Comparison of ENCODE assay signal across 14 mouse cellular contexts in the genomic region with DNA sequence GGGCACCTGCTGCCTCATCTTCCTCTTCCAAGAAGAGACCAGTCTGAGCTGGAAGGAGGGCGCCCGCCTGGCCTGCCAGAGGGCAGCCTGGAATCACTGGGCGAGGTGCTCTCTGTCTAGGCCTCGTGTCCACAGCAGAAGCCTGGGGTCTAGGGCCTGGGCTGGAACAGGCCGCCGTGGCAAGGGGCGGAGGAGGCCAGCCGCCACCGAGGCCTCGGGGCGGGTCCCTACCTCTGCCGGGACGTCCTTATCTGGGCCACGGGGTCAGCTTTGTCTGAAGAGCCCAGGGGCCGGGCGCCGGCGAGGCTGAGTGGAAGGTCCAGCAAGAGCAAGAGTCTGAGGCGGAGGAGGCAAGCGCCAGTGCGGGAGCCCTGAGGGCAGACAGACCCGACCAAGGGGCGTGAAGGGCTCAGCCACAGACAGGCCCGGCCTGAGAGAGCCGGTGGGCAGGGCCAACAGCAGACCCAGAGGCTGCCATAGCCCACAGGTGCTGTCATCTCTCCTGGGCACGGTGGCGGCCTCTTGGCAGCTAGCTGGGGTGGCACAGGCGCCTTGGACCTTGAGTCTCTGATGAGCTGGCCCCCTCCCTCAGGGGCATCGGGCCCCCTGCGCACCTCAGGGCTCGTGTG. TPM values are rescaled to one million over a fixed set of nuclear protein-coding genes. Genes with fewer than 3 reads are reported as not detected.
DNase-seq lines count a peak whose midpoint lies in the region; ATAC-seq and TF ChIP-seq lines count a peak whose summit lies in the region.
"Had no signal": no experiment of that assay in that cellular context is flagged by ENCODE, and none has a peak within 500 bp of the region (broad histone marks: within the 10 kb centered on the region; RNA-seq: fewer than 3 reads in every experiment).

No protein-coding gene starts in this region.

- DNase-seq in hindbrain, embryonic 11.5 days (ENCODE audit: low spot score) = no peak
- DNase-seq in midbrain, embryonic 11.5 days (ENCODE audit: low spot score, missing footprints) = peak; percentile 39
- no peak for DNase-seq in midbrain, postnatal 0 days (ENCODE audit: low spot score)
- no peak for DNase-seq in thymus, postnatal 10 days (ENCODE audit: low spot score in 2 of 2)
- no peak for DNase-seq in cerebellum, adult 8-10 months
- DNase-seq: adrenal gland, postnatal 25 days; gastrocnemius, postnatal 14 days; kidney, postnatal 4 days; lung, postnatal 36 days had no signal

- H3K27me3 ChIP-seq in hindbrain, embryonic 12.5 days = no peaks in the 10 kb centered on the region
- H3K27me3 ChIP-seq in hindbrain, embryonic 11.5 days (ENCODE audit: control insufficient read depth, insufficient read depth, low read length) = no peaks in the 10 kb centered on the region
- no peaks in the 10 kb centered on the region for H3K27me3 ChIP-seq in midbrain, embryonic 11.5 days (ENCODE audit: control insufficient read depth, insufficient read depth, low read length)
- no peaks in the 10 kb centered on the region for H3K27me3 ChIP-seq in midbrain, postnatal 0 days (ENCODE audit: insufficient read depth, low read length)
- no peaks in the 10 kb centered on the region for H3K27me3 ChIP-seq in hindbrain, embryonic 16.5 days (replicated peaks; ENCODE audit: control insufficient read depth, insufficient read depth, low read length)
- H3K27me3 ChIP-seq in stomach, embryonic 14.5 days (ENCODE audit: control insufficient read depth, insufficient read depth, low read length) = no peaks in the 10 kb centered on the region
- H3K27me3 ChIP-seq: forebrain, embryonic 13.5 days had no signal

- H3K4me3 ChIP-seq in hindbrain, embryonic 12.5 days = no peak overlapping the region
- H3K4me3 ChIP-seq in hindbrain, embryonic 11.5 days (ENCODE audit: low read depth, low read length) = no peak overlapping the region
- no peak overlapping the region for H3K4me3 ChIP-seq in midbrain, embryonic 11.5 days (ENCODE audit: low read depth, low read length)
- H3K4me3 ChIP-seq in midbrain, postnatal 0 days (ENCODE audit: low read depth, low read length) = no peak overlapping the region
- no peak overlapping the region for H3K4me3 ChIP-seq in hindbrain, embryonic 16.5 days (ENCODE audit: low read length)
- no peak overlapping the region for H3K4me3 ChIP-seq in stomach, embryonic 14.5 days (ENCODE audit: low read depth, low read length)
- H3K4me3 ChIP-seq: forebrain, embryonic 13.5 days; left cerebral cortex, adult 2 months had no signal

- no peaks in the 10 kb centered on the region for H3K9me3 ChIP-seq in hindbrain, embryonic 12.5 days (replicated peaks)
- no peaks in the 10 kb centered on the region for H3K9me3 ChIP-seq in hindbrain, embryonic 11.5 days (ENCODE audit: control insufficient read depth, low read length)
- H3K9me3 ChIP-seq in midbrain, embryonic 11.5 days (ENCODE audit: control insufficient read depth, low read length) = no peaks in the 10 kb centered on the region
- H3K9me3 ChIP-seq in midbrain, postnatal 0 days (ENCODE audit: low read length) = no peaks in the 10 kb centered on the region
- no peaks in the 10 kb centered on the region for H3K9me3 ChIP-seq in hindbrain, embryonic 16.5 days (ENCODE audit: control insufficient read depth, low read length)
- H3K9me3 ChIP-seq in stomach, embryonic 14.5 days (ENCODE audit: control insufficient read depth, low read depth, low read length) = no peaks in the 10 kb centered on the region
- H3K9me3 ChIP-seq: forebrain, embryonic 13.5 days had no signal

- WGBS in hindbrain, embryonic 12.5 days = 91% methylated on average over 31 of the region's 31 CpGs
- WGBS in hindbrain, embryonic 11.5 days = 93% methylated on average over 27 of the region's 31 CpGs
- WGBS in midbrain, embryonic 11.5 days = 91% methylated on average over 31 of the region's 31 CpGs
- 89% methylated on average over 31 of the region's 31 CpGs for WGBS in midbrain, postnatal 0 days
- WGBS in hindbrain, embryonic 16.5 days = 88% methylated on average over 31 of the region's 31 CpGs
- WGBS in stomach, embryonic 14.5 days = 83% methylated on average over 31 of the region's 31 CpGs

- TF ChIP-seq CTCF in midbrain, postnatal 0 days (IDR thresholded peaks at IDR 0.05) = no peak

- 0 out of 2 replicates have a peak, but pooled peaks have one; percentile 13 for ATAC-seq in hindbrain, embryonic 12.5 days (ENCODE audit: low FRiP score)
- ATAC-seq in hindbrain, embryonic 11.5 days (ENCODE audit: low FRiP score) = no peak; the same call in 1 of the 2 replicates
- 0 out of 2 replicates have a peak, but pooled peaks have one; percentile 24 for ATAC-seq in midbrain, embryonic 11.5 days (ENCODE audit: low FRiP score)
- ATAC-seq in midbrain, postnatal 0 days (ENCODE audit: low FRiP score) = no peak
- ATAC-seq in hindbrain, embryonic 16.5 days = 0 out of 2 replicates have a peak, but pooled peaks have one; percentile 22
- ATAC-seq in stomach, embryonic 14.5 days (ENCODE audit: insufficient number of reproducible peaks, insufficient read depth, low FRiP score, low read depth) = peak; percentile 66; the same call in 1 of the 2 replicates
- ATAC-seq: forebrain, embryonic 13.5 days had no signal

- H3K4me1 ChIP-seq in hindbrain, embryonic 12.5 days = no peaks in the 10 kb centered on the region
- no peaks in the 10 kb centered on the region for H3K4me1 ChIP-seq in hindbrain, embryonic 11.5 days (replicated peaks; ENCODE audit: control insufficient read depth, insufficient read depth, low read length)
- H3K4me1 ChIP-seq in midbrain, embryonic 11.5 days (ENCODE audit: control insufficient read depth, insufficient read depth, low read length) = no peaks in the 10 kb centered on the region
- no peaks in the 10 kb centered on the region for H3K4me1 ChIP-seq in midbrain, postnatal 0 days (ENCODE audit: insufficient read depth, low read length)
- no peaks in the 10 kb centered on the region for H3K4me1 ChIP-seq in hindbrain, embryonic 16.5 days (ENCODE audit: control insufficient read depth, insufficient read depth, low read depth, low read length)
- no peaks in the 10 kb centered on the region for H3K4me1 ChIP-seq in stomach, embryonic 14.5 days (ENCODE audit: control insufficient read depth, insufficient read depth, low read length)
- H3K4me1 ChIP-seq: forebrain, embryonic 13.5 days had no signal

- H3K27ac ChIP-seq in hindbrain, embryonic 12.5 days = no peak overlapping the region
- H3K27ac ChIP-seq in hindbrain, embryonic 11.5 days (ENCODE audit: low read depth, low read length) = no peak overlapping the region
- no peak overlapping the region for H3K27ac ChIP-seq in midbrain, embryonic 11.5 days (ENCODE audit: low read depth, low read length)
- no peak overlapping the region for H3K27ac ChIP-seq in midbrain, postnatal 0 days (ENCODE audit: low read depth, low read length)
- no peak overlapping the region for H3K27ac ChIP-seq in hindbrain, embryonic 16.5 days (ENCODE audit: low read depth, low read length)
- H3K27ac ChIP-seq in stomach, embryonic 14.5 days (ENCODE audit: low read length) = no peak overlapping the region
- H3K27ac ChIP-seq: forebrain, embryonic 13.5 days; left cerebral cortex, adult 2 months had no signal

- H3K9ac ChIP-seq in hindbrain, embryonic 12.5 days = no peak overlapping the region
- H3K9ac ChIP-seq in hindbrain, embryonic 11.5 days (ENCODE audit: low read depth, low read length) = no peak overlapping the region
- H3K9ac ChIP-seq in midbrain, embryonic 11.5 days (ENCODE audit: low read length) = no peak overlapping the region
- no peak overlapping the region for H3K9ac ChIP-seq in midbrain, postnatal 0 days (replicated peaks; ENCODE audit: low read length, poor library complexity, severe bottlenecking)
- H3K9ac ChIP-seq in hindbrain, embryonic 16.5 days (ENCODE audit: low read depth, low read length) = no peak overlapping the region
- H3K9ac ChIP-seq in stomach, embryonic 14.5 days (replicated peaks; ENCODE audit: low read depth, low read length) = no peak overlapping the region
- H3K9ac ChIP-seq: forebrain, embryonic 13.5 days had no signal

- no peak overlapping the region for H3K4me2 ChIP-seq in hindbrain, embryonic 12.5 days (replicated peaks)
- H3K4me2 ChIP-seq in hindbrain, embryonic 11.5 days (replicated peaks; ENCODE audit: low read depth, low read length) = no peak overlapping the region
- no peak overlapping the region for H3K4me2 ChIP-seq in midbrain, embryonic 11.5 days
- no peak overlapping the region for H3K4me2 ChIP-seq in midbrain, postnatal 0 days (ENCODE audit: low read depth, low read length, poor library complexity, severe bottlenecking)
- H3K4me2 ChIP-seq in hindbrain, embryonic 16.5 days (ENCODE audit: low read length) = no peak overlapping the region
- H3K4me2 ChIP-seq in stomach, embryonic 14.5 days (replicated peaks; ENCODE audit: low read depth, low read length) = no peak overlapping the region
- H3K4me2 ChIP-seq: forebrain, embryonic 13.5 days had no signal

- peaks cover 90% of the 10 kb centered on the region for H3K36me3 ChIP-seq in hindbrain, embryonic 12.5 days
- H3K36me3 ChIP-seq in hindbrain, embryonic 11.5 days (ENCODE audit: control insufficient read depth, insufficient read depth, low read length) = peaks cover 36% of the 10 kb centered on the region
- H3K36me3 ChIP-seq in midbrain, embryonic 11.5 days (ENCODE audit: control insufficient read depth, insufficient read depth, low read length) = peaks cover 39% of the 10 kb centered on the region
- H3K36me3 ChIP-seq in midbrain, postnatal 0 days (ENCODE audit: insufficient read depth, low read length) = peaks cover 69% of the 10 kb centered on the region
- H3K36me3 ChIP-seq in hindbrain, embryonic 16.5 days (ENCODE audit: control insufficient read depth, insufficient read depth, low read length) = peaks cover 56% of the 10 kb centered on the region
- H3K36me3 ChIP-seq in stomach, embryonic 14.5 days (ENCODE audit: control insufficient read depth, insufficient read depth, low read length) = peaks cover 71% of the 10 kb centered on the region

RNA-seq across cellular contexts. Expression of a gene that starts 12.8 kb away (rescaled TPM):
- polyA plus RNA-seq in hindbrain, embryonic 12.5 days (2016; fragmentation: Nextera tagmentation; extraction: Ambion mirVana) = 131 TPM in 2 replicates
- 54.4 and 66.2 TPM in 2 replicates for polyA plus RNA-seq in hindbrain, embryonic 11.5 days (2014; fragmentation: Nextera tagmentation; extraction: Ambion mirVana)
- polyA plus RNA-seq in midbrain, embryonic 11.5 days (2014; fragmentation: Nextera tagmentation; extraction: Ambion mirVana) = 53.0 and 55.4 TPM in 2 replicates
- total RNA-seq in midbrain, postnatal 0 days (2014; rRNA removed) = 96.5 and 131 TPM in 2 replicates
- 66.8 and 81.1 TPM in 2 replicates for polyA plus RNA-seq in midbrain, postnatal 0 days (2015; fragmentation: Nextera tagmentation; extraction: Ambion mirVana)
- polyA plus RNA-seq in hindbrain, embryonic 16.5 days (2015; fragmentation: Nextera tagmentation; extraction: Ambion mirVana) = 84.7 and 99.9 TPM in 2 replicates
- polyA plus RNA-seq in stomach, embryonic 14.5 days (2014; fragmentation: Nextera tagmentation; extraction: Ambion mirVana) = 56.5 and 62.3 TPM in 2 replicates

RNA-seq across cellular contexts. Expression of a gene that starts 16.6 kb away (rescaled TPM):
- polyA plus RNA-seq in hindbrain, embryonic 12.5 days (2016; fragmentation: Nextera tagmentation; extraction: Ambion mirVana) = 134 and 138 TPM in 2 replicates
- polyA plus RNA-seq in hindbrain, embryonic 11.5 days (2014; fragmentation: Nextera tagmentation; extraction: Ambion mirVana) = 69.3 and 80.1 TPM in 2 replicates
- 67.1 and 67.4 TPM in 2 replicates for polyA plus RNA-seq in midbrain, embryonic 11.5 days (2014; fragmentation: Nextera tagmentation; extraction: Ambion mirVana)
- total RNA-seq in midbrain, postnatal 0 days (2014; rRNA removed) = 69.9 and 83.6 TPM in 2 replicates
- 113 and 117 TPM in 2 replicates for polyA plus RNA-seq in midbrain, postnatal 0 days (2015; fragmentation: Nextera tagmentation; extraction: Ambion mirVana)
- polyA plus RNA-seq in hindbrain, embryonic 16.5 days (2015; fragmentation: Nextera tagmentation; extraction: Ambion mirVana) = 145 and 153 TPM in 2 replicates
- polyA plus RNA-seq in stomach, embryonic 14.5 days (2014; fragmentation: Nextera tagmentation; extraction: Ambion mirVana) = 84.3 and 88.6 TPM in 2 replicates

RNA-seq across cellular contexts. Expression of a gene that starts 49.3 kb away (rescaled TPM):
- 108 and 112 TPM in 2 replicates for polyA plus RNA-seq in hindbrain, embryonic 12.5 days (2016; fragmentation: Nextera tagmentation; extraction: Ambion mirVana)
- 87.0 and 98.5 TPM in 2 replicates for polyA plus RNA-seq in hindbrain, embryonic 11.5 days (2014; fragmentation: Nextera tagmentation; extraction: Ambion mirVana)
- polyA plus RNA-seq in midbrain, embryonic 11.5 days (2014; fragmentation: Nextera tagmentation; extraction: Ambion mirVana) = 82.8 and 97.9 TPM in 2 replicates
- total RNA-seq in midbrain, postnatal 0 days (2014; rRNA removed) = 49.2 and 49.7 TPM in 2 replicates
- polyA plus RNA-seq in midbrain, postnatal 0 days (2015; fragmentation: Nextera tagmentation; extraction: Ambion mirVana) = 68.0 and 81.6 TPM in 2 replicates
- 72.9 and 92.7 TPM in 2 replicates for polyA plus RNA-seq in hindbrain, embryonic 16.5 days (2015; fragmentation: Nextera tagmentation; extraction: Ambion mirVana)
- 98.5 and 103 TPM in 2 replicates for polyA plus RNA-seq in stomach, embryonic 14.5 days (2014; fragmentation: Nextera tagmentation; extraction: Ambion mirVana)

RNA-seq across cellular contexts. Expression of a gene that starts 55.5 kb away (rescaled TPM):
- polyA plus RNA-seq in hindbrain, embryonic 12.5 days (2016; fragmentation: Nextera tagmentation; extraction: Ambion mirVana) = 45.6 and 52.2 TPM in 2 replicates
- polyA plus RNA-seq in hindbrain, embryonic 11.5 days (2014; fragmentation: Nextera tagmentation; extraction: Ambion mirVana) = 27.8 and 33.0 TPM in 2 replicates
- 33.7 and 36.9 TPM in 2 replicates for polyA plus RNA-seq in midbrain, embryonic 11.5 days (2014; fragmentation: Nextera tagmentation; extraction: Ambion mirVana)
- 53.9 and 68.0 TPM in 2 replicates for total RNA-seq in midbrain, postnatal 0 days (2014; rRNA removed)
- polyA plus RNA-seq in midbrain, postnatal 0 days (2015; fragmentation: Nextera tagmentation; extraction: Ambion mirVana) = 40.8 and 41.3 TPM in 2 replicates
- 28.5 and 37.3 TPM in 2 replicates for polyA plus RNA-seq in hindbrain, embryonic 16.5 days (2015; fragmentation: Nextera tagmentation; extraction: Ambion mirVana)
- polyA plus RNA-seq in stomach, embryonic 14.5 days (2014; fragmentation: Nextera tagmentation; extraction: Ambion mirVana) = 32.2 and 39.9 TPM in 2 replicates

Comparison
In these comparisons a context has a peak if more than half of its experiments do, and no peak if none do; other contexts are left out.
1. ATAC-seq: peak in hindbrain, embryonic 12.5 days (single experiment), midbrain, embryonic 11.5 days (single experiment), hindbrain, embryonic 16.5 days (single experiment) and stomach, embryonic 14.5 days (single experiment); none in hindbrain, embryonic 11.5 days (single experiment) and midbrain, postnatal 0 days (single experiment).